Mouse (Mus musculus) heart, embryonic 14.5 days (tissue): ENCODE measurements at regions not wholly inside any gene's neighbourhood (a gene's known extent, or its start where the extent isn't known, plus 50 kb on each side); places are given as distances from the start of the nearest gene placed in this dataset.

ENCODE experiments used
- ATAC-seq: fragments of 200-750 bp; cut with Nextera tagmentation; 2 replicates; pipeline ENCODE4 v1.8.0; 2017; ENCODE audit warnings: low read depth, moderate TSS enrichment; ENCODE audit not compliant: insufficient number of reproducible peaks, insufficient read depth, low FRiP score
- H3K27ac ChIP-seq, 2 experiments: fragments of 200-500 bp in 1 of 2; fragments of 300-500 bp in 1 of 2; sonication (generic) in 1 of 2; replicated peaks in 1 of 2; 2 replicates each; pipeline ENCODE4 v1.5.1; 2012 to 2014; ENCODE audit warnings: low read depth in 2 of 2, low read length in 2 of 2, control low read depth in 1 of 2, mild to moderate bottlenecking in 1 of 2, mixed read lengths in 1 of 2; ENCODE audit not compliant: control insufficient read depth in 1 of 2, insufficient read depth in 1 of 2
- H3K27me3 ChIP-seq: fragments of 300-500 bp; sonication (generic); 2 replicates; pipeline ENCODE4 v1.6.1; 2014; ENCODE audit warnings: mild to moderate bottlenecking, low read length, control low read depth; ENCODE audit not compliant: control insufficient read depth, insufficient read depth
- H3K36me3 ChIP-seq: fragments of 300-500 bp; sonication (generic); 2 replicates; pipeline ENCODE4 v1.6.1; 2014; ENCODE audit warnings: mild to moderate bottlenecking, control low read depth, low read length, mixed read lengths; ENCODE audit not compliant: control insufficient read depth, insufficient read depth
- H3K4me1 ChIP-seq, 2 experiments: fragments of 200-500 bp in 1 of 2; fragments of 300-500 bp in 1 of 2; sonication (generic) in 1 of 2; 2 replicates each; pipeline ENCODE4 v1.6.1; 2012 to 2014; ENCODE audit warnings: low read length in 2 of 2, control low read depth in 1 of 2, mixed read lengths in 1 of 2; ENCODE audit not compliant: control insufficient read depth in 2 of 2, insufficient read depth in 2 of 2
- H3K4me2 ChIP-seq: fragments of 300-500 bp; sonication (generic); 2 replicates; pipeline ENCODE4 v1.6.1; 2014; ENCODE audit warnings: mild to moderate bottlenecking, low read length
- H3K4me3 ChIP-seq, 2 experiments: fragments of 200-500 bp in 1 of 2; fragments of 300-500 bp in 1 of 2; sonication (generic) in 1 of 2; 2 replicates each; pipeline ENCODE4 v1.5.1; 2012 to 2014; ENCODE audit warnings: low read length in 2 of 2, mild to moderate bottlenecking in 2 of 2, control low read depth in 1 of 2, low read depth in 1 of 2, moderate library complexity in 1 of 2; ENCODE audit not compliant: control insufficient read depth in 1 of 2, insufficient read depth in 1 of 2
- H3K9ac ChIP-seq: fragments of 300-500 bp; sonication (generic); 2 replicates; pipeline ENCODE4 v1.6.1; 2014; ENCODE audit warnings: mild to moderate bottlenecking, low read length
- H3K9me3 ChIP-seq: fragments of 300-500 bp; sonication (generic); 2 replicates; pipeline ENCODE4 v1.6.1; 2016; ENCODE audit warnings: low read length, control low read depth; ENCODE audit not compliant: control insufficient read depth
- WGBS: fragments of 180-500 bp; shearing (Covaris S2); extraction: QIAGEN DNeasy Blood & Tissue Kit; methylation state at CpG from one replicate; pipeline ENCODE4 v1.1.7; 2014; 5-methylcytosine and 5-hydroxymethylcytosine counted together

GRCm38 (mm10) chr14:61985575-61985974, 306.8 kb upstream of the Rnaseh2b start:
- Histone ChIP-seq H3K4me3 (no peak overlapping the region), H3K4me2 (no peak overlapping the region), H3K9me3 (0 out of 2 replicates have a peak, but pooled peaks cover 3% of the 10 kb centered on the region), H3K36me3 (no peaks in the 10 kb centered on the region), H3K9ac (no peak overlapping the region), H3K27me3 (no peaks in the 10 kb centered on the region), H3K4me1 (no peaks in the 10 kb centered on the region), H3K27ac (no peak overlapping the region)
- 51% methylated on average over 3 of the region's 3 CpGs for whole genome bisulfite sequencing
- no peak for ATAC-seq

GRCm38 (mm10) chr14:61986203-61986602, 306.2 kb upstream of the Rnaseh2b start:
- Histone ChIP-seq H3K9ac (no peak overlapping the region), H3K27ac (no peak overlapping the region), H3K4me3 (no peak overlapping the region), H3K4me2 (no peak overlapping the region), H3K4me1 (no peaks in the 10 kb centered on the region), H3K36me3 (no peaks in the 10 kb centered on the region), H3K27me3 (no peaks in the 10 kb centered on the region), H3K9me3 (0 out of 2 replicates have a peak, but pooled peaks cover 3% of the 10 kb centered on the region)
- ATAC-seq: no peak
- 69% methylated on average over 13 of the region's 13 CpGs for WGBS

- H3K4me3 ChIP-seq: no peak overlapping the region
- H3K9ac ChIP-seq: no peak overlapping the region
- no peak overlapping the region for H3K4me2 ChIP-seq
- H3K4me1 ChIP-seq: no peaks in the 10 kb centered on the region
- WGBS: 83% methylated on average over 1 of the region's 1 CpGs
- H3K36me3 ChIP-seq: no peaks in the 10 kb centered on the region
- ATAC-seq: no peak
- H3K9me3 ChIP-seq: no peaks in the 10 kb centered on the region
- H3K27me3 ChIP-seq: no peaks in the 10 kb centered on the region
- H3K27ac ChIP-seq: no peak overlapping the region
These were observed 297.1 kb upstream of the Rnaseh2b start for GRCm38 (mm10) chr14:61995253-61995652.

- no peak for ATAC-seq
- Histone ChIP-seq H3K9ac (no peak overlapping the region), H3K9me3 (no peaks in the 10 kb centered on the region), H3K4me1 (no peaks in the 10 kb centered on the region), H3K36me3 (no peaks in the 10 kb centered on the region), H3K4me3 (no peak overlapping the region), H3K27ac (no peak overlapping the region), H3K4me2 (no peak overlapping the region), H3K27me3 (no peaks in the 10 kb centered on the region)
These were observed 294.7 kb upstream of the Rnaseh2b start for GRCm38 (mm10) chr14:61997736-61998135.

GRCm38 (mm10) chr14:61998259-61998658, 294.1 kb upstream of the Rnaseh2b start:
- no peaks in the 10 kb centered on the region for H3K27me3 ChIP-seq
- 71% methylated on average over 3 of the region's 3 CpGs for WGBS
- H3K9me3 ChIP-seq: no peaks in the 10 kb centered on the region
- no peak overlapping the region for H3K9ac ChIP-seq
- no peak for ATAC-seq
- H3K4me2 ChIP-seq: no peak overlapping the region
- no peak overlapping the region for H3K4me3 ChIP-seq
- H3K27ac ChIP-seq: no peak overlapping the region
- no peaks in the 10 kb centered on the region for H3K4me1 ChIP-seq
- no peaks in the 10 kb centered on the region for H3K36me3 ChIP-seq

GRCm38 (mm10) chr14:62001481-62001949, 290.9 kb upstream of the Rnaseh2b start:
- no peak overlapping the region for H3K9ac ChIP-seq
- peaks cover 0 to 4% of the 10 kb centered on the region in 2 experiments; a peak in 2 of 4 replicates for H3K4me1 ChIP-seq
- H3K4me3 ChIP-seq: no peak overlapping the region
- H3K27ac ChIP-seq: no peak overlapping the region
- no peaks in the 10 kb centered on the region for H3K9me3 ChIP-seq
- H3K27me3 ChIP-seq: no peaks in the 10 kb centered on the region
- no peak for ATAC-seq
- no peaks in the 10 kb centered on the region for H3K36me3 ChIP-seq
- WGBS: 44% methylated on average over 7 of the region's 7 CpGs
- no peak overlapping the region for H3K4me2 ChIP-seq

- H3K4me2 ChIP-seq: no peak overlapping the region
- no peaks in the 10 kb centered on the region for H3K9me3 ChIP-seq
- ATAC-seq: no peak
- no peak overlapping the region for H3K27ac ChIP-seq
- peaks cover 0 to 4% of the 10 kb centered on the region in 2 experiments; a peak in 2 of 4 replicates for H3K4me1 ChIP-seq
- WGBS: 88% methylated on average over 5 of the region's 5 CpGs
- H3K36me3 ChIP-seq: no peaks in the 10 kb centered on the region
- H3K27me3 ChIP-seq: no peaks in the 10 kb centered on the region
- no peak overlapping the region for H3K9ac ChIP-seq
- no peak overlapping the region for H3K4me3 ChIP-seq
These were observed 290.3 kb upstream of the Rnaseh2b start for GRCm38 (mm10) chr14:62002131-62002530.

- ATAC-seq: no peak
- WGBS: 62% methylated on average over 16 of the region's 16 CpGs
- no peaks in the 10 kb centered on the region for H3K9me3 ChIP-seq
- no peak overlapping the region for H3K27ac ChIP-seq
- H3K27me3 ChIP-seq: no peaks in the 10 kb centered on the region
- H3K9ac ChIP-seq: no peak overlapping the region
- H3K36me3 ChIP-seq: no peaks in the 10 kb centered on the region
- H3K4me2 ChIP-seq: no peak overlapping the region
- H3K4me3 ChIP-seq: no peak overlapping the region
- peaks cover 0 to 4% of the 10 kb centered on the region in 2 experiments; a peak in 2 of 4 replicates for H3K4me1 ChIP-seq
These were observed 289.2 kb upstream of the Rnaseh2b start for GRCm38 (mm10) chr14:62003013-62003781.
